Mouse (Mus musculus): Measurements from ENCODE around the gene F3.
"Not testable (repeated sequence)": the region's sequence is repeated elsewhere in the genome, so short reads cannot be mapped to it uniquely, and the experiment has no call there.

The F3 gene

DNA sequence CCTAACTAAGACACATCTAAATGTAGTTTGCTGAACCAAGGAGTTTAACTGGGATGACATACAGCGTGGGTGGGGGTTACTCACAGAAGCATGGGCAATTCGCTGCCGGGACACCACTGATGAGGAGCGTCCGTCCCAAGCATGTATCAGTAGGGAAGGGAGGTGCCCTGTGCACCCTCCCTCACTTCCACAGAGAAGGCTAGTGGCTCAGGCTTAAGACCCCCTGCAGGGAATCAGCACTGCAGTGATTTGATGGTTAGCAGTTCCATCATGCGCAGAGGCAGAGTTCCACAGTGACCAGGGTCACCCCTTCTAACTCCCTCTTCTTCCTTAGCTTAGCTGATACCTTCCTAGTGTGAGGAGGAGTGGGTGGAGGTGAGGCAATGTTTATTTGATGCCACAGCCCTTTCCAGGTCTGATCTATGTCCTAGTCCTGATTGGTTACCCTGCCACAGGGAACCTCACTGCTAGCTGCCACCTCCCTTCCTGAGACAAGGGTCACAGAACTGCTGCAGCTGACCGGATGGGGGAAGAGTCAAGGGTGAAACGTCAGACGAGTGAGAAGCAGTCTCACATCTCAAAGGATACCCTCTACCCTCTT, 15.5 kb downstream of the F3 start:
- DNase-seq (ENCODE audit: low spot score): no peak

DNA sequence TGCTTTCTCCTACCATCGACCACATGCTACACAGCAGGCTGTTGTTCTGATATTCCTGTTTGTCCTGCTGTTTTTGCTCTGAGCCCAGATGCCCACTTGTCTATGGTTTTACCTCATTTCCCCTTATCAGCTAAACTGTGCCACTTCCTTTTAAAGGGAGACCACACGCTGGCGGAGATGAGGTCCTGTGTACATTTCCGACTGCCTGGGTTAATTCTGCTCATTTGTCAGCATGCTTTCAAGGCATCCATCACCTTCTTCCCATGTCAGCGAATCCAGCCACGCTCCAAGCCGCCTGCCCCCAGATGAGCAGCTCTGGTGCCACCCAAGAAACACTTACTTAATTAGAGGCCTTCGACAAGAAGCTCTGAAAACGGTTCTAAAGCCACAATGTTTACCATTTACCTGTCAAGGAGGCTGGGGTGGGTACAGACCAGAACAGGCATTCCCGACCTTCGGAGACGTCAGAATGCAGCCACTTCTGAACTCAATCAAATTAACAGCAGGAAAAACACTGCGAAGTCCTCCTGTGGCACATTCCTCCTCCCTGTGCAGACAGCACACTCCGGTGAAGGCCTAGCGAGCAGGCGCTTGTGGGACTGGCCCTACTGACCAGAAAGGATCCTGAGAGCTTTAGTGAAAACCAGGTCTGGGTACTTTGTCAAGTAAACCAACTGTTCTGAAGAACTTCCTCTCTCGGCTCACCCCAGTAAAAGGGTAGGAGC, 16.3 kb downstream of the F3 start:
- no peak for DNase-seq (ENCODE audit: low spot score)

DNA sequence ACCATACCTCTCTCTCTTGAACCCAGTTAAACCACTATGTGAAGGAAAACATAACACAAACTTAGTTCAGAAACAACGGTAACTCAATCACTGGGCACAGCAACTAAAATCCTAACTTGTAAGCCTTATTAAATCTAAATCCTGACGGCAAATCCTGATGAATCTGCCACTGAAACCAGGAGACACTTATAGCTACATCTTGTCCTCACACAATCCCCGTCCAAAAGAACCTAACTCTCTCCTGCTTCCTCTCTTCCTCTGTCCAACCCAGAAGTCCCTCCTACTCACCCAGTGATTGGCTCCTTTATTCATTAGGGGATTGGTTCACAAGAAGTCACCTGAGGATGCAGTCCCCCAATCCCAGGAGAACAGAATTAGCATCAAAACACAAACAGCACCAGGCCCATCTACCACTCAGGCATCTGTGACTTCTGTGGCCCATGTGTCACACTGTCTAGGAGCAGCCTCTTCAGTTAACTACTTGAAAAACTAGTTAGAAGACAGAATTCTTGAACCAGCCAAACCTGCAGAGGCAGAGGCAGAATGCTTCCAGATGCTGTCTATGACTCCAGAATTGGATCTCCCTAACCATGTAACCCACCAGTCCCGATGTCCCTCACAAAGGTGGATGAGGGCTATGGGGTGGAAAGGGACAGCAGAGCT, 18.0 kb downstream of the F3 start:
- not testable (repeated sequence) for DNase-seq (ENCODE audit: low spot score)

DNA sequence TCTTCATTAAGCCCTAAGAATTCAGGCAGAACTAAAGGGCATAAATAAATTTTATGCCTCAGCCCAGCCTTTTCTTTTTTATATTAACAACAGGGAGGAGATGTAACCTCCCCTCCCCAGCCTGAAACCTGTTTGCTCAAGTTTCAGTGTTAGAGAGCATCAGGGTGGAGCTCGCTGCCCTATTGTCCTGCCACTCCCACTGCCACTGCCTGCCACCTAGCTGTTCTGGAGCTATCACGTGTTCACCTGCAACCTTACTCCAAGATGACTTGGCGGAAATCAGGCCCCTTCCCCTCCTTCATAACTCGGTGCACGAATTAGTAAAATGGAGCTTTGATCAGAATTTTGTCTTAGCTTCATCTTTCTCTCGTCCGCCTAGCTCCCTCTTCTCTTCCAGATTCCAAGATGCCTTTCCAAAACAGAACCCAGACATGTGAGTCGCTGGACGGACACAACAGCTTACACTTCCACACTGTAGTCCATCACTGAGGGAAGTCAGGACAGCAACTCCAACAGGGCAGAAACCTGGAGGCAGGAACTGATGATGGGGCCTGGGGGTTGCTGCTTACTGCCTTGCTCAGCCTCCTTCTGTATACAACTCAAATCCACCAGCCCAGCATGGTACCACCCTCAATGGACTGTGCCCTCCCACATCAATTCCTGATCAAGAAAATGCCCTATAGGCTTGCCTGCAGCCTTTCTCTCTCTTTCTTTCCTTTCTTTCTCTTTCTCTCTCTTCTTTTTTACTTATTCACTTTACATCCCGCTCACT, 31.2 kb downstream of the F3 start:
- not testable (repeated sequence) for DNase-seq (ENCODE audit: low spot score)

DNA sequence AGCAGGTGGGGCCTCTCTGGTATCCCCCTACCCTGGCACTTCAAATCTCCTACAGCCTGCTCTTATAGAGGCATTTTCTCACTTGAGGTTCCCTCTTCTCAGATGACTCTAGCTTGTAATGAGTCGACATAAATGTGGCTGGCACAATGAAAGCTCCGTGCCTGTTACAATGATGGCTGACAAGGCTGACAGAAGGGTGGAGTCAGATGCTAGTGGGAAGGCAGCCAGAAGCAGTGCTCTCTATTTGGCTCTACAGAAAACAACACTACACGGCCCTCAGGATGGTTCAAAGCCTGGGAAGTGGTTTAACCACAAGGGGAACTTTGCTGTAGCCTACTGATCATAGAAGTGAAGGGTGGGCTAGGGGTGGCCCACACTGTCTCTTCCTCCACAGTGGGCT, 31.8 kb downstream of the F3 start:
- no peak for DNase-seq (ENCODE audit: low spot score)

DNA sequence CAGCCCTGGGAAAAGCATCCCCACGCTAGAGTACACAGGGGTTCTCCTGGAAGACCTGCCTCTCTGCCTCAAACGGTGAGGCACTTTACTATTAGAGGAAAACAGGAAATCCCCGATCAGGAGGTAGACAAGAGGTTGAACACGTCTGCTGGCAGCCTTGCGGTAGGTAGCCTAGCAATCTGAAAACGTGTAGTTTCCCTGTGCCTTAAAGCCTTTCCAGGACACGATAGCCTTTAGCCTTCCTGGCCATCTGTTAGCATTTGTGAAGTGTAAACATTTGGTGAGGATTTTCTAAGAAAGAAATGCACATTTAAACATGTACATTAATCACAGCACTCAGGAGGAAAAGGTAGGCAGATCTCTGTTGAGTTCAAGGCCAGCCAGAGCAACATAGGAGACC, 35.0 kb downstream of the F3 start:
- no peak for DNase-seq (ENCODE audit: low spot score)

DNA sequence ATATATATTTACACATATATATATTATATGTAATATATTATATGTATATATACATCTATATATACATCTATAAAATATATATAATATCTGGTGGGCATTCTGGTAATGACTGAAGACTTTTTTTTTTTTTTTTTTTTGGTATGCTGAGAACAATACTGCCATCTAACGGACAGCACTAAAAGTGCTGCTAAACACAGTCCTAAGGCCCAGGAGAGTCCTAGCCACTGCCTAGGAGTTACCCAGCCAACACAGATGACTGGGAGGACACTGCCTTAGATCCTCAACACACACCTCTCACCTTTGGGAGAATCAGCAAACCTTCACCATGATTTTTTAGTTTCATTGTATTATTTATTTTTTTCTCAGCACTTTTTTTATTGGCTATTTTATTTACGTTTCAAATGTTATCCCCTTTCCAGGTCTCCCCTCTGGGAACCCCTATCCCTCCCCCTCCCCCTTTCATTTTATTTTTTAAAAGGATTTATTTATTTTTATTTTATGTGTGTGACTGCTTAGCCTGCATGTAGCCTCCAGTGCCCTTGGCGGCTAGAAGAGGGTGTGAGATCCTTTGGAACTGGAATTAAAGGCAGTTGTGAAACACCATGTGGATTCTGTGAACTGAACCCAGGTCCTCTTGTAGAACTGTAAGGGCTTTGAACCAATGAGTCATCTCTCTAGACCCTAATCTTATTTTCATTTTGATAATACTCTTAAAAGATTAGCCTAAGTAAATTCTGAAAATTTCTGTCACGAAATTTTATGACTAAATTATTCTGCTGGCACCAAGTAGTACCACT, 38.9 kb downstream of the F3 start:
- no peak for DNase-seq (ENCODE audit: low spot score)

DNA sequence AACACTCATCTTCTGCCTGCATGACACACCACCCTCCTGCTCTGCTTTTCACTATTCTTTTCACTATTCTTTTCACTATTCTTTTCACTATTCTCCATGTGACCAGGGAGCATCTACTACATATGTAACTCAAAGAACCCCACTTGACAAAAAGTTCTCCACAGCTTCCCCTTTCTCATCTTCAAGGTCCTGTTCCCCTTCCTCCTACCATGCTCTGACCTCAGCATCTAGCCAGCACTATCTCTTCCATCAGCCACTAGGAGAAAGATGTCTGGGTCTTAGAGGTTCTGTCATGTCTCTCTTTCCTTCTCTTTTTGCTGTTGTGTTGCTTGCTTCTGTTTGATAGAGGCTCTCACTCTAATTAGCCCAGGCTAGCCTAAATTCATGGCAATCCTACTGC, 42.7 kb downstream of the F3 start:
- DNase-seq (ENCODE audit: low spot score): no peak

DNA sequence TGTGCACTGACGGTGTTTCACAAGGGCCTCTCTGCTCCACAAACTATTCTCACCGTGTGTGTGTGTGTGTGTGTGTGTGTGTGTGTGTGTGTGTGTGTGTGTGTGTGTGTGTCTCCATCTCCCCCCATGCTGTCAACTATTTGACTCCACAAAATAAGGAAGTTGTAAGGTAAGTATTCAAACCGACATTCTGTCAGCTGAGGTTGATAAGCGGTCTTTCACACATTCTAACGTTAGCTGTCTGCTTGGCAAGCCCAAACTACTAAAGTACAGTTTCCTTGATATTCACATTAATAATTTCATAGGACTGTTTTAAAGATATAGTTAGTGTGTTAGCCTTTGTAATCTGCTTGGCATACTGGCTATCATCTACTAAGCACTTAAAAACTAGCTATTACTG, 43.5 kb downstream of the F3 start:
- DNase-seq (ENCODE audit: low spot score): no peak

DNA sequence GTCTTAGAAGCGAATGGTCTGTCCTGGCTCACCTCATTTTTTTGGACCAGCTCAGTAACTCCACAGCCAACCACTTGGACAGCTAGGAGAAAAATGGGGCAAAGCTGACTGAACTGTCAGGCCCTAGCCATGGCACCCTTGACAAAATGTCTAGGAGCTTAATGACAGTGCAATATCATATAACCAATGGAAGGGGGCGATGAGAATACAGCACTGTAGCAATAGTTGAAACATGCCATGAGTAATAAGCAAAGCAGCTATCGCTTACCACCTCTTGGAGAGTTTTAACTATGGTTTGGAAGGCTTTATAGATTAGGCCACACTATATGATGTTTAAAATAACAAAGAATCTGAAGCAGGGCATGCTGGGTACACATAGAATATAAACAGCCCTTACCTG, 45.4 kb downstream of the F3 start:
- peak; percentile 6 for DNase-seq (ENCODE audit: low spot score)

DNA sequence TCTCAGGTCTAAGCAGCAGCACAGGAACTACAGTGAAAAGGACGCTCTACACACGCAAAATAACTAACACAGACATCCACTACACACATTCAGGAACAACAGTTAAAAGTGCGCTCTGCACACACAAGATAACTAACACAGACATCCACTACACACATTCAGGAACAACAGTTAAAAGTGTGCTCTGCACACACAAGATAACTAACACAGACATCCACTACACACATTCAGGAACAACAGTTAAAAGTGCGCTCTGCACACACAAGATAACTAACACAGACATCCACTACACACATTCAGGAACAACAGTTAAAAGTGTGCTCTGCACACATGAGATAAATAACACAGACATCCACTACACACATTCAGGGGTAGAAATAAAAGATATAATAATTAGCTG, 50.0 kb downstream of the F3 start:
- DNase-seq (ENCODE audit: low spot score): not testable (repeated sequence)

DNA sequence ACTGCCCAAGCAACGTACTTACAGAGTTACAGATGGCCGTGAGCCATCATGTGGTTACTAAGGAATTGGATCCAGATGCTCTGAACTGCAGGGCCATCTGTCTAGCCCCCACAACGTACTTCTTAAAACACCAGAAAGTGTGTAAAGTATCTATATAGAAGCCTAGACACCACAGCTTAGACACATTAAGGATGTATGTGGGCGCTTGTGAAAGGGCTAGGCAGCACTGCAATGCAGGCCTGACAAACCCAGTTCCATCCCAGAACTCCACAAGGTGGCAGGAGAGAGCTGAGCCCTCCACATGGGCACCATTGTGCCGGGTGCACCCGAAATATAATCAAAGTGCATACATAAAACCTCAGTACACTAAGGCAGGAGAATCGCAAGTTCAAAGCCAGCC, 54.6 kb downstream of the F3 start:
- DNase-seq (ENCODE audit: low spot score): peak; percentile 11

DNA sequence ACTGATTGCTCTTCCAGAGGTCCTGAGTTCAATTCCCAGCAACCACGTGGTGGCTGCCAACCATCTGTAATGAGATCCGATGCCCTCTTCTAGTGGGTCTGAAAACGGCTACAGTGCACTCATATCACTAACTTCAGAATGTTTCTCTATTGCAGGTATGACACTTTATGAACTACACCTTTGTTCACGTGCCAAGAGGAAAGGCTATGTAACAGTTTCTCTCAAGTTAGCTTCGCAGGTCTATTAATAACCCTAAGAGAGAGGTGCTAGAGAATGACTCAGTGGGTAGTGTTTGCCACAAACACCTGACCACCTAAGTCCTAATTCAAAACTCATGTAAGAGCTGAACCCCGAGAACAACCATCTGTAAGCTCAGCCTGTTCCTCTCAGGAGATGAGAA, 59.7 kb downstream of the F3 start:
- DNase-seq (ENCODE audit: low spot score): no peak

Data from c-Kit-positive CD71-positive TER-119-positive erythroid progenitor cells, embryonic 14.5 days (primary cell).